Mouse (Mus musculus): ENCODE results near the gene Uncx. TPM values are rescaled to one million over a fixed set of nuclear protein-coding genes. Genes with fewer than 3 reads are reported as not detected.

The Uncx gene
- polyA plus RNA-seq, 1 experiment from 2014 or later, result not detected

- H3K4me3 ChIP-seq (ENCODE audit: low read length), result no peak overlapping the region
- no peak overlapping the region for H3K27ac ChIP-seq (ENCODE audit: low read length)
- no peaks in the 10 kb centered on the region for H3K36me3 ChIP-seq (ENCODE audit: control insufficient read depth, insufficient read depth)
- no peaks in the 10 kb centered on the region for H3K9me3 ChIP-seq (replicated peaks; ENCODE audit: control insufficient read depth, low read length)
- H3K9ac ChIP-seq (ENCODE audit: low read length), result no peak overlapping the region
- H3K27me3 ChIP-seq (ENCODE audit: control insufficient read depth, insufficient read depth, low read length), result peaks cover 95% of the 10 kb centered on the region
- no peak for ATAC-seq (replicated peaks; ENCODE audit: extremely low read depth, insufficient read depth, low FRiP score)
- 2% methylated on average over 26 of the region's 26 CpGs for WGBS
- no peaks in the 10 kb centered on the region for H3K4me1 ChIP-seq (ENCODE audit: control insufficient read depth, insufficient read depth, low read length)
- no peak overlapping the region for H3K4me2 ChIP-seq (ENCODE audit: low read depth, low read length)
Measured at GRCm38 (mm10) chr5:139546336-139546770, 3.1 kb downstream of the Uncx start.

GRCm38 (mm10) chr5:139546771-139547420, 3.6 kb downstream of the Uncx start:
- peaks cover 94% of the 10 kb centered on the region for H3K27me3 ChIP-seq (ENCODE audit: control insufficient read depth, insufficient read depth, low read length)
- H3K4me3 ChIP-seq (ENCODE audit: low read length), result peak overlapping the region; percentile 16; the same call in 1 of the 2 replicates
- H3K27ac ChIP-seq (ENCODE audit: low read length), result no peak overlapping the region
- H3K9me3 ChIP-seq (replicated peaks; ENCODE audit: control insufficient read depth, low read length), result no peaks in the 10 kb centered on the region
- no peak overlapping the region for H3K4me2 ChIP-seq (ENCODE audit: low read depth, low read length)
- no peaks in the 10 kb centered on the region for H3K4me1 ChIP-seq (ENCODE audit: control insufficient read depth, insufficient read depth, low read length)
- no peaks in the 10 kb centered on the region for H3K36me3 ChIP-seq (ENCODE audit: control insufficient read depth, insufficient read depth)
- no peak overlapping the region for H3K9ac ChIP-seq (ENCODE audit: low read length)
- no peak for ATAC-seq (replicated peaks; ENCODE audit: extremely low read depth, insufficient read depth, low FRiP score)
- under 1% methylated on average over 68 of the region's 68 CpGs for WGBS

GRCm38 (mm10) chr5:139547421-139547931, 4.2 kb downstream of the Uncx start:
- ATAC-seq (replicated peaks; ENCODE audit: extremely low read depth, insufficient read depth, low FRiP score), result no peak
- H3K9ac ChIP-seq (ENCODE audit: low read length), result no peak overlapping the region
- H3K4me2 ChIP-seq (ENCODE audit: low read depth, low read length), result no peak overlapping the region
- H3K4me3 ChIP-seq (ENCODE audit: low read length), result peak overlapping the region; percentile 16; the same call in 1 of the 2 replicates
- H3K27me3 ChIP-seq (ENCODE audit: control insufficient read depth, insufficient read depth, low read length), result peaks cover 94% of the 10 kb centered on the region
- no peak overlapping the region for H3K27ac ChIP-seq (ENCODE audit: low read length)
- no peaks in the 10 kb centered on the region for H3K9me3 ChIP-seq (replicated peaks; ENCODE audit: control insufficient read depth, low read length)
- H3K4me1 ChIP-seq (ENCODE audit: control insufficient read depth, insufficient read depth, low read length), result no peaks in the 10 kb centered on the region
- under 1% methylated on average over 49 of the region's 49 CpGs for WGBS
- H3K36me3 ChIP-seq (ENCODE audit: control insufficient read depth, insufficient read depth), result no peaks in the 10 kb centered on the region

GRCm38 (mm10) chr5:139553446-139554273, 10.4 kb downstream of the Uncx start:
- 3% methylated on average over 29 of the region's 29 CpGs for WGBS
- Histone ChIP-seq H3K36me3 (ENCODE audit: control insufficient read depth, insufficient read depth) (no peaks in the 10 kb centered on the region), H3K4me1 (ENCODE audit: control insufficient read depth, insufficient read depth, low read length) (no peaks in the 10 kb centered on the region), H3K27me3 (ENCODE audit: control insufficient read depth, insufficient read depth, low read length) (peaks cover 89% of the 10 kb centered on the region), H3K4me2 (ENCODE audit: low read depth, low read length) (no peak overlapping the region), H3K4me3 (ENCODE audit: low read length) (no peak overlapping the region), H3K27ac (ENCODE audit: low read length) (no peak overlapping the region), H3K9me3 (replicated peaks; ENCODE audit: control insufficient read depth, low read length) (no peaks in the 10 kb centered on the region), H3K9ac (ENCODE audit: low read length) (no peak overlapping the region)
- no peak for ATAC-seq (replicated peaks; ENCODE audit: extremely low read depth, insufficient read depth, low FRiP score)

DNA sequence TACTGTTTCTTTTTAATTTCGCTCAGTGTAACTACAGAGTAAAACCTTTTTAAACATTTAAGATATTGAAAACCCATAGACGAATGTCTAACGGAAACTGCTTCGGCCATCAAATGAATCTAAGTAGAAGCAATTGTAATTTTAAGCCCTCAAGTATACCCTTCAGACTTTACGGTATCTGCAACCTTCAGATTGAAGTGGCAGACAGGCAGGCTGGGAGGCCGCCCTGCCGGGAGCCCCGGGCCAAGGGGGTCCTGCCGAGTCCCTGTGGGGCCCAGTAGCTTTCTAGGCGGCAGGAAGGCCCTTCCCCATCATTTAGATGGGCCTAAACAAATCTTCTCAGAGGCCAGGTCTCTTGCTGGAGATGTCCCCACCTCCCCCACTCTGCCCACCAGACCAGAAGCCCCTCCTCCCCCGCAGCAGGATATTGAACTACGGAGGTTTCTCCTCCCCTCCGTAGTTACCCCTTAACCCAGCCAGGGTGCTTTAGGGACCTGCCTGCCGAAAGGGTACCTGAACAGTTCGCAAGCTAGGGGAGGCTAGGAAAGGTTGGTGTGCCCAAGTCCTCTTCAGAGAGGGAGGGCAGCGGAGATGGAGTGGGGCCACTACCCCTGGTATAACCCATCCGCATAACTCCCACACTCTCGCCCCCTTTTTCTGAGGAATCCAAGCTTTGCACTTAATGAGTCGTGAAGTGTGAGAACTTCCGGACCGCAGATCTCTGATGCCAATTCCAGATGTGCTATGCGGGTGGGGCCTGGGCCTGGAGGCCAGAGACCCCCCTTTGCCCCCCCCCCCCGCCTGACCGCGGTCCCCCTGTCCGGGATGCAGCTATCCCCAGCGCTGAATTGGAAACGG, 11.4 kb downstream of the Uncx start:
- Histone ChIP-seq H3K9ac (ENCODE audit: low read length) (no peak overlapping the region), H3K27me3 (ENCODE audit: control insufficient read depth, insufficient read depth, low read length) (peaks cover 88% of the 10 kb centered on the region), H3K4me1 (ENCODE audit: control insufficient read depth, insufficient read depth, low read length) (no peaks in the 10 kb centered on the region), H3K27ac (ENCODE audit: low read length) (no peak overlapping the region), H3K4me3 (ENCODE audit: low read length) (no peak overlapping the region), H3K4me2 (ENCODE audit: low read depth, low read length) (no peak overlapping the region), H3K36me3 (ENCODE audit: control insufficient read depth, insufficient read depth) (no peaks in the 10 kb centered on the region), H3K9me3 (replicated peaks; ENCODE audit: control insufficient read depth, low read length) (no peaks in the 10 kb centered on the region)
- ATAC-seq (replicated peaks; ENCODE audit: extremely low read depth, insufficient read depth, low FRiP score), result no peak
- WGBS, result 5% methylated on average over 28 of the region's 28 CpGs

- ATAC-seq (replicated peaks; ENCODE audit: extremely low read depth, insufficient read depth, low FRiP score), result no peak
- H3K9me3 ChIP-seq (replicated peaks; ENCODE audit: control insufficient read depth, low read length), result no peaks in the 10 kb centered on the region
- peaks cover 88% of the 10 kb centered on the region for H3K27me3 ChIP-seq (ENCODE audit: control insufficient read depth, insufficient read depth, low read length)
- H3K4me3 ChIP-seq (ENCODE audit: low read length), result no peak overlapping the region
- H3K4me1 ChIP-seq (ENCODE audit: control insufficient read depth, insufficient read depth, low read length), result no peaks in the 10 kb centered on the region
- 6% methylated on average over 7 of the region's 7 CpGs for WGBS
- no peak overlapping the region for H3K27ac ChIP-seq (ENCODE audit: low read length)
- no peak overlapping the region for H3K9ac ChIP-seq (ENCODE audit: low read length)
- H3K4me2 ChIP-seq (ENCODE audit: low read depth, low read length), result no peak overlapping the region
- H3K36me3 ChIP-seq (ENCODE audit: control insufficient read depth, insufficient read depth), result no peaks in the 10 kb centered on the region
Measured at GRCm38 (mm10) chr5:139555476-139556115, 12.3 kb downstream of the Uncx start.

DNA sequence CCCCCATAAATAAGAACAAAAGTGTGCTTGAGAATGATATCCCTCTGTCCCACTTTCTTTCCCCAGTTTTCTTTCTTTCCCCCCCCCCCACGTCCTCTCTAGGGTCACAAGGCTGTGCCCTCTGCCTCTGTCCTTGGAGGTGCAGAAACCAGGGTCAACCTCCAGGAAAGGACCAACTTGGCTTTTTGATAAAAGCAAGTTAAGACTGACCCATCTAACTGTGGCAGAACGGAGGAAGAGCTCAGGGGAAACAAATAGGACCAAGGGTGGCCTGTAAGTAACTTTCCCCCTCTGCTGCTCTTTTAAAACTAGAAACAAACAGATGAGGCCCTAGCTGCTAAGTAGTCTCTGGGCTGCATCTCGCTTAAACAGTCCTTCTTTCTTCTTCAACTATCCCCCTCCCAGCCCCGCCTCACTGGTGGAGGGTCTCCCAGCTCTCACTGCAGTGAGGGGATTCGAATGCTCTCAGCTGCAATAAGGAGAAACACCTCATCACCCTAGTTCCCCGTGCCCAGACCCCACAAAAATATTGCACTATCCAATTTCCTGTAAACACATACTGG, 12.9 kb downstream of the Uncx start:
- Histone ChIP-seq H3K4me3 (ENCODE audit: low read length) (no peak overlapping the region), H3K27me3 (ENCODE audit: control insufficient read depth, insufficient read depth, low read length) (peaks cover 88% of the 10 kb centered on the region), H3K4me2 (ENCODE audit: low read depth, low read length) (no peak overlapping the region), H3K9ac (ENCODE audit: low read length) (no peak overlapping the region), H3K36me3 (ENCODE audit: control insufficient read depth, insufficient read depth) (no peaks in the 10 kb centered on the region), H3K4me1 (ENCODE audit: control insufficient read depth, insufficient read depth, low read length) (no peaks in the 10 kb centered on the region), H3K27ac (ENCODE audit: low read length) (no peak overlapping the region), H3K9me3 (replicated peaks; ENCODE audit: control insufficient read depth, low read length) (no peaks in the 10 kb centered on the region)
- ATAC-seq (replicated peaks; ENCODE audit: extremely low read depth, insufficient read depth, low FRiP score), result no peak
- 15% methylated on average over 6 of the region's 6 CpGs for WGBS

GRCm38 (mm10) chr5:139557079-139557478, 13.8 kb downstream of the Uncx start:
- H3K4me2 ChIP-seq (ENCODE audit: low read depth, low read length), result no peak overlapping the region
- 6% methylated on average over 10 of the region's 10 CpGs for WGBS

More at GRCm38 (mm10) chr5:139557079-139557478, 13.8 kb downstream of the Uncx start:
- Histone ChIP-seq H3K9ac (ENCODE audit: low read length) (no peak overlapping the region), H3K27ac (ENCODE audit: low read length) (no peak overlapping the region), H3K36me3 (ENCODE audit: control insufficient read depth, insufficient read depth) (no peaks in the 10 kb centered on the region), H3K9me3 (replicated peaks; ENCODE audit: control insufficient read depth, low read length) (no peaks in the 10 kb centered on the region), H3K4me3 (ENCODE audit: low read length) (no peak overlapping the region), H3K27me3 (ENCODE audit: control insufficient read depth, insufficient read depth, low read length) (peaks cover 90% of the 10 kb centered on the region), H3K4me1 (ENCODE audit: control insufficient read depth, insufficient read depth, low read length) (no peaks in the 10 kb centered on the region)
- no peak for ATAC-seq (replicated peaks; ENCODE audit: extremely low read depth, insufficient read depth, low FRiP score)
